Mouse (Mus musculus) ES-E14 (cell line): ENCODE results near the gene Mapk8ip3.

Source experiments
- CHD2 ChIP-seq: IDR thresholded peaks from 2 replicates; pipeline ENCODE4 v1.6.1; 2014; ENCODE audit warnings: mild to moderate bottlenecking, low read depth, low read length, inconsistent platforms
- HCFC1 ChIP-seq: IDR thresholded peaks from 2 replicates; pipeline ENCODE4 v1.6.1; 2012; ENCODE audit warnings: low read length, inconsistent platforms, borderline replicate concordance; ENCODE audit not compliant: insufficient read depth
- MAFK ChIP-seq: IDR thresholded peaks from 2 replicates; pipeline ENCODE4 v1.6.1; 2014; ENCODE audit warnings: mild to moderate bottlenecking, low read depth, low read length, inconsistent platforms; ENCODE audit not compliant: insufficient read depth
- ZC3H11A ChIP-seq: IDR thresholded peaks from 2 replicates; pipeline ENCODE4 v1.6.1; 2012; ENCODE audit warnings: low read depth, mild to moderate bottlenecking, inconsistent platforms, low read length, borderline replicate concordance
- ZNF384 ChIP-seq: IDR thresholded peaks from 2 replicates; pipeline ENCODE4 v1.6.1; 2012; ENCODE audit warnings: low read depth, low read length, inconsistent platforms

- no peak for TF ChIP-seq HCFC1
- no peak for TF ChIP-seq MAFK
- TF ChIP-seq CHD2 = no peak
- no peak for TF ChIP-seq ZC3H11A
- no peak for TF ChIP-seq ZNF384
Observed at GRCm38 (mm10) chr17:24913984-24914383, 22.8 kb downstream of the Mapk8ip3 start.
